Mouse (Mus musculus): ENCODE measurements around the gene Hpse2. TPM values are rescaled to one million over a fixed set of nuclear protein-coding genes. Genes with fewer than 3 reads are reported as not detected.

Gene Hpse2
- polyA plus RNA-seq, 2 experiments: 0.01 TPM; not detected in 1

DNA sequence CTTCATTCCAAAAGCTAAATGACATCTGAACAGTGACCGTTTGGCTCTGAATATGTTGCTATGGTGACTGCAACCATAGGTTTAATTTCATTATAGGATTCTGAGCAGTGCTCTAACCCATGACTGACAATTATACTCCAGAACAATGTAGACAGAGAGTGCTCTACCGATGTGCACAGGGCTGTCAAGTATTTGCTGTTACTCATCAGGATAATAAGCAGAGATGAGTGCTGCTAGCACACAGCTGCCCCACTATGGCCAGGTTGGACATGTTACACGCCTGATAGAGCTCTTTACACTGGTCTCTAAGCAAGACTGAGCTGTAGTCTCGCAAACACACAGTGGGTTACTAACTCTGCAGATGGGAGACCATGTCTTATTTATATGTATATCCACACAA is 483.9 kb downstream of the Hpse2 start:
- no peak overlapping the region for H3K27ac ChIP-seq
- H3K4me2 ChIP-seq (ENCODE audit: low read depth): no peak overlapping the region
- H3K4me1 ChIP-seq (replicated peaks; ENCODE audit: control insufficient read depth in 2 of 2, insufficient read depth in 2 of 2, low read length in 1 of 2): no peaks in the 10 kb centered on the region
- no peaks in the 10 kb centered on the region for H3K36me3 ChIP-seq (replicated peaks; ENCODE audit: control insufficient read depth, insufficient read depth, low read depth)
- 57% methylated on average over 4 of the region's 4 CpGs for WGBS (ENCODE audit: insufficient replicate concordance)
- no peaks in the 10 kb centered on the region for H3K27me3 ChIP-seq (ENCODE audit: control insufficient read depth, insufficient read depth, low read length)
- H3K9ac ChIP-seq (replicated peaks): no peak overlapping the region
- DNase-seq (ENCODE audit: low read depth in 3 of 3, low spot score in 3 of 3): no peak
- H3K4me3 ChIP-seq (ENCODE audit: insufficient read depth in 1 of 2, low read depth in 2 of 2, low read length in 2 of 2): no peak overlapping the region
- H3K9me3 ChIP-seq (ENCODE audit: control insufficient read depth, low read length): no peaks in the 10 kb centered on the region
- ATAC-seq (ENCODE audit: insufficient read depth): no peak
- TF ChIP-seq CTCF (IDR thresholded peaks at IDR 0.05; ENCODE audit: low read depth) (no peak), EP300 (IDR thresholded peaks at IDR 0.05; ENCODE audit: low read depth) (no peak)

DNA sequence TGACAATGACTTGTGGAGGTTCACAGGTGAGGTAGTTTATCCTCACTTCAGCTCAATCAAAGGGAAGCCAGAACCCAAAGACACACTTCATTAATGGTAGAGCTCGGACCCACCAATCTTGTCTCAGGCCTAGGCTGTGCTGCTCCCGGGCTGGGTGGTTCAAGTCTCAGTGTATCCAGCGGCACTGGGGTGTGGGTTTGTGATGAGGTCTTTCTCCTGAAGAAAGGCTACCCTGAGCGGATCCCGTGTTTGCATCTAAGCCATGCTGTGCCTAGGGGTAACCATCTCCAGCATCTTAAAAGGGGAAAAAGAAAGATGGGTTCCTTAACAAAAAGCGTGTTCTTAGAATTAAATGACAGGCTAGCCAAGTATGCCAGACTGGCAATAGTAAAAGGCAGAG is 484.3 kb downstream of the Hpse2 start:
- no peaks in the 10 kb centered on the region for H3K4me1 ChIP-seq (replicated peaks; ENCODE audit: control insufficient read depth in 2 of 2, insufficient read depth in 2 of 2, low read length in 1 of 2)
- H3K27ac ChIP-seq: no peak overlapping the region
- ATAC-seq (ENCODE audit: insufficient read depth) (no peak), DNase-seq (ENCODE audit: low read depth in 3 of 3, low spot score in 3 of 3) (no peak)
- no peak overlapping the region for H3K9ac ChIP-seq (replicated peaks)
- WGBS (ENCODE audit: insufficient replicate concordance): 64% methylated on average over 6 of the region's 6 CpGs
- H3K36me3 ChIP-seq (replicated peaks; ENCODE audit: control insufficient read depth, insufficient read depth, low read depth): no peaks in the 10 kb centered on the region
- no peaks in the 10 kb centered on the region for H3K27me3 ChIP-seq (ENCODE audit: control insufficient read depth, insufficient read depth, low read length)
- no peak overlapping the region for H3K4me3 ChIP-seq (ENCODE audit: insufficient read depth in 1 of 2, low read depth in 2 of 2, low read length in 2 of 2)
- TF ChIP-seq EP300 (IDR thresholded peaks at IDR 0.05; ENCODE audit: low read depth) (no peak), CTCF (IDR thresholded peaks at IDR 0.05; ENCODE audit: low read depth) (no peak)
- no peaks in the 10 kb centered on the region for H3K9me3 ChIP-seq (ENCODE audit: control insufficient read depth, low read length)
- no peak overlapping the region for H3K4me2 ChIP-seq (ENCODE audit: low read depth)

DNA sequence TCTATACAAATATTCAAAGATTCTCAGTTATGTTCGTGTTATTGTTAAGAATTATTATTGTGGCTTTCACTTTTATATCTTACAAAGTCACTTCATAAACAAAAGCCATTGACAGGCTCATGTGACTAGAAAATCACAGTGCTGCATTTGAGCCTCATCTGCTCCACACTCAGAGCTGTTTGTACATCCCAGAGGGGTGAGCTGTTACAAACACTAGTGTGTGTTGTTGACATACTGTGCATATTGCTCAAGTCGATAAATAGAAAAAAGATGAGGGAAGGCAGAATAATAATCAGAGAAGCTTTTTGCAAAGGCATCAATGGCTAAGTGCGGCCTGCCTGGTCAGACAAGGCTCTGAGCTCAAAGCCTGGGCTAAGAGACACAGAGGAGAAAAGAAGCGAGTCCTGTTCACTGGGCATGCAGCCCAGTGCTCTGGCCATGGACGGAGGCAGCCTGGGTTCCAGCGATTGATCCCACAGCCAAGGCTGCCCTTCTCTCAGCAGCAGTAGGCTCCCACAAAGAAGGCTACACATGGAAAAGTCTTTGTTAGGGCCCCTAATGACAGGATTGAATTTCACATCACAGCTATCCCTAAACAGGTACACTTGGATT is 485.6 kb downstream of the Hpse2 start:
- H3K27me3 ChIP-seq (ENCODE audit: control insufficient read depth, insufficient read depth, low read length): no peaks in the 10 kb centered on the region
- TF ChIP-seq CTCF (IDR thresholded peaks at IDR 0.05; ENCODE audit: low read depth): no peak
- TF ChIP-seq EP300 (IDR thresholded peaks at IDR 0.05; ENCODE audit: low read depth): no peak
- no peaks in the 10 kb centered on the region for H3K4me1 ChIP-seq (replicated peaks; ENCODE audit: control insufficient read depth in 2 of 2, insufficient read depth in 2 of 2, low read length in 1 of 2)
- H3K9me3 ChIP-seq (ENCODE audit: control insufficient read depth, low read length): no peaks in the 10 kb centered on the region
- DNase-seq (ENCODE audit: low read depth in 3 of 3, low spot score in 3 of 3) (no peak), ATAC-seq (ENCODE audit: insufficient read depth) (no peak)
- no peak overlapping the region for H3K27ac ChIP-seq
- H3K9ac ChIP-seq (replicated peaks): no peak overlapping the region
- no peak overlapping the region for H3K4me2 ChIP-seq (ENCODE audit: low read depth)
- no peaks in the 10 kb centered on the region for H3K36me3 ChIP-seq (replicated peaks; ENCODE audit: control insufficient read depth, insufficient read depth, low read depth)
- H3K4me3 ChIP-seq (ENCODE audit: insufficient read depth in 1 of 2, low read depth in 2 of 2, low read length in 2 of 2): no peak overlapping the region
- WGBS (ENCODE audit: insufficient replicate concordance): 61% methylated on average over 6 of the region's 6 CpGs

DNA sequence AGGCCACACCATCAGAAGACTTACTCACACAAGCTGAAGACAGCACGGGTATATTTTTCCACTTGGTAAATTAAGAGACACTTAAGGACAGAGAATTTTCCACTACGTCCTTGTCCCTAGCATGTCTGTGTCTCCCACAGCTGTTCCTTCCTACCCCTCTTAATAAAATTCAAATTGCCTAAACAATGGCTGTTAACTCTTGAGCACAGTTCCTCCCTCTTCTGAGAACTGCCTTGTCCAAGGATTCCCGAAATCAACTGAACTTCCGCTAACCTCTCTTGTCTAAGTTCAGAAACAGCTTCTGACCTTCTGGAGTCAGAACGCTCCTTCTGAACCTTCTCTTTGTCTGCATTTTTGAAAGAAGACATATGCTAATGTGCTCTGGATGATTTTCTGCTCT is 496.6 kb downstream of the Hpse2 start:
- Histone ChIP-seq H3K9me3 (ENCODE audit: control insufficient read depth, low read length) (no peaks in the 10 kb centered on the region), H3K4me1 (replicated peaks; ENCODE audit: control insufficient read depth in 2 of 2, insufficient read depth in 2 of 2, low read length in 1 of 2) (no peaks in the 10 kb centered on the region), H3K4me2 (ENCODE audit: low read depth) (no peak overlapping the region), H3K27ac (no peak overlapping the region), H3K36me3 (replicated peaks; ENCODE audit: control insufficient read depth, insufficient read depth, low read depth) (no peaks in the 10 kb centered on the region), H3K27me3 (ENCODE audit: control insufficient read depth, insufficient read depth, low read length) (no peaks in the 10 kb centered on the region), H3K9ac (replicated peaks) (no peak overlapping the region), H3K4me3 (ENCODE audit: insufficient read depth in 1 of 2, low read depth in 2 of 2, low read length in 2 of 2) (no peak overlapping the region)
- no peak for TF ChIP-seq CTCF (IDR thresholded peaks at IDR 0.05; ENCODE audit: low read depth)
- TF ChIP-seq EP300 (IDR thresholded peaks at IDR 0.05; ENCODE audit: low read depth): no peak
- DNase-seq (ENCODE audit: low read depth in 3 of 3, low spot score in 3 of 3) (no peak), ATAC-seq (ENCODE audit: insufficient read depth) (no peak)
- WGBS (ENCODE audit: insufficient replicate concordance): 55% methylated on average over 5 of the region's 5 CpGs

DNA sequence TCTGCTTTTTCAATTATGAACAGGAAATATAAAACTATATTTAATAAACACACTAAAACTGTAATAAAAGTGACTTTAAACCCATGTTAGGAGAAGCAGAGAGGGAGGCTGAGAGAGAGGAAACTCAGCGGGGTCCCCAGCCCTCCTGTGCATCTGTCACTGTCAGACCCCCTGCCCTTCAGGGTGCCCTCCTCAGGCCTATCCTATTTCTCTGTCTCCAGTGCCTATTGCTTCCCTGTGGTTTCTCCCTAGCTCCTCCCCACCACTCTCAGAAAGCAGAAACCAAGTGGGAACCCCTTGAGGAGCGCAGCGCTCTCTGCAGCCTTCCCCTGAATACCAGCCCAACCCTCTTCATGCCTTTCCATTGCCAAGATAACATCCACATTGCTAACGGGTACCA is 510.5 kb downstream of the Hpse2 start:
- DNase-seq (ENCODE audit: low read depth in 3 of 3, low spot score in 3 of 3): no peak
- Histone ChIP-seq H3K27me3 (ENCODE audit: control insufficient read depth, insufficient read depth, low read length) (no peaks in the 10 kb centered on the region), H3K4me3 (ENCODE audit: insufficient read depth in 1 of 2, low read depth in 2 of 2, low read length in 2 of 2) (no peak overlapping the region), H3K27ac (no peak overlapping the region), H3K4me1 (replicated peaks; ENCODE audit: control insufficient read depth in 2 of 2, insufficient read depth in 2 of 2, low read length in 1 of 2) (no peaks in the 10 kb centered on the region), H3K9me3 (ENCODE audit: control insufficient read depth, low read length) (no peaks in the 10 kb centered on the region), H3K4me2 (ENCODE audit: low read depth) (no peak overlapping the region), H3K36me3 (replicated peaks; ENCODE audit: control insufficient read depth, insufficient read depth, low read depth) (no peaks in the 10 kb centered on the region), H3K9ac (replicated peaks) (no peak overlapping the region)
- no peak for ATAC-seq (ENCODE audit: insufficient read depth)
- WGBS (ENCODE audit: insufficient replicate concordance): 55% methylated on average over 4 of the region's 4 CpGs
- TF ChIP-seq EP300 (IDR thresholded peaks at IDR 0.05; ENCODE audit: low read depth): no peak
- no peak for TF ChIP-seq CTCF (IDR thresholded peaks at IDR 0.05; ENCODE audit: low read depth)

Data from liver, embryonic 14.5 days (tissue).